Mouse (Mus musculus) CD4-positive helper T cell, adult 2 months (primary cell): ENCODE results near the gene Pik3cd.

Experiments
- DNase-seq: peaks from one replicate; pipeline ENCODE4 v3.0.0-alpha.2; 2012; ENCODE audit warnings: low read depth, missing footprints, low spot score

Gene Pik3cd

DNA sequence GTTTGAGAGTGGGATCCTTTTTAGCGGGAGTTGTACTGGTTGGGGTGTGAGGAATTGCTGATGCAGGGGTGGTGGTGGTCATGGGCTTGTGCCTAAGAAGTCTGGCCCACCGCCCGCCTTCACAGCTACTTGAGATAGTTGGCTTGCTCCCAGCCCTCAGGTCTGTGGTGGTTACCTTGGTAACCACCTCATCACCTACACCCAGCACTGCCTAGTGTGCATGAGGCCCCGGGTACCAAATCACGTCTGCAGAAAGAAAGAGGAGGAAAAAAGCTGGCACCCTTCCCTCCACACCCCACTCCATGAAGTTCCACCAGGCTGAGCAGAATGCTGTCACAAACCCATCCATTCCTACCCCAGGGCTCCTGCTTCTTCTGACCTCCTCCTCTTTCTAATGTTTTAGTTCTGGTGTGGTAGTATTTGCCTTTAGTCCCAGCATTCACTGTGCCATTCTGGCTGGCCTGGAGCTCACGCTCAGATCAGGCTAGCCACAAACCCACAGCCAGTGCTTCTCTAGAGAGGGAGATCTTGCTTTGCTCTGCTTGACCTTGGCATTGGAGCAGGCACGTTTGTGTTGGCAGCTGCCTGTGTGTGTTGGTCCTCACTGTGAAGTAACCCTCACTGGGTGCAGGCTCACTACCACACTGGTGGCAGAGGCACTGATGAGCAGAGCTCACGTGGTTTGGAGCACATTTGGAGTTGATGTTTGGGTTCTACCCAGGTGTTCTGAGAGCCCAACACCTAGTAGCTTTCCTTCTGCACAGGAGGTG, 92.9 kb downstream of the Pik3cd start:
- no peak for DNase-seq

DNA sequence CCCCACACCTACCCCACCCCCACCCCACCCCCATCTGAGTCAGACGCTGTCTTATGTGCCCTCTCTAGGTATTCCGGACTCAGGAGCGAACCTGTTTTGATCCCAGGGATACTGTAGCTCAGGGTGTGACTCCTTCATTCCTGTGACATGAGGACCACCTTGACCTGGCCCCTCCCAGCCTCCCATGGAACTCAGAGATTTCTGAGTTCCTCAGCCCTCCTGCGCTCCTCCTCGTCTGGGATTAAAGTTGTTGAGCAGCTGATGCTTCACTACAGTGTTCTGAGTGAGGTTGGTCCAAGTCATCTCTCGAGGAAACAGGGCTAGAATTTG, 94.1 kb downstream of the Pik3cd start:
- no peak for DNase-seq

DNA sequence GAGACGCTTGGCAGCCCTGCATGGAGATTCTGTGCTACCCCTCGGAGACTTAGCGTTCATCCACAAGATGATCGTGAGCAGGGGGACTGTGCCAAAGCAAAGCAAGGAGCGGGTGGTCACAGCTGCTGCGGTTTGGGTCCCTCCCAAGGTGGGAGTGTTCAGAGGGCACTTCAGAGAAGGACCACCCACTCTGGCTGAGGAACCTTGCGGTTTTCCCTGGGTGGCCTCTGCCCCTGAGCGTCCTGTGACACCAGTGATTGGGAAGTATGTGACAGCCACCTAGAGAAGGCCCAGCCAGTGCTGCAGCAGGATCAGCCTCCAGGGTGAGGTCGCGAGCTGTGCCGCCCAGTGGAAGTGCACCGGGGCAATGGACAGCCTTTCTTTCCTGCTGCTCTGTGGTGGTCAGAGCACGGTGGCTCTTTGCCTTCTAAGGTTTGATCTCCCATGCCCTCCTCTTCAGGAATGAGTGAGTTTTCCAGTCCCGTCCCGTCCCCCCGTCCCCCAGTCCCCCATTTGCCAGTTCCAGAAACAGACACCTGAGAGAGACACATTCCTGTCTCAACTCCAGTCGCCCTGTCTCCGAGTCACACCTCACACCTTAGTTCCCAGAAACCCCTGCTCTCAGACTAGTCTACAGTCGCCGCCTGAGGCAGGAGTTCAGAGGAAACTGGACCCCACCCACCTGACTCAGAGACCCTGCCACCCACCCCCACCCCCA, 94.6 kb downstream of the Pik3cd start:
- no peak for DNase-seq

DNA sequence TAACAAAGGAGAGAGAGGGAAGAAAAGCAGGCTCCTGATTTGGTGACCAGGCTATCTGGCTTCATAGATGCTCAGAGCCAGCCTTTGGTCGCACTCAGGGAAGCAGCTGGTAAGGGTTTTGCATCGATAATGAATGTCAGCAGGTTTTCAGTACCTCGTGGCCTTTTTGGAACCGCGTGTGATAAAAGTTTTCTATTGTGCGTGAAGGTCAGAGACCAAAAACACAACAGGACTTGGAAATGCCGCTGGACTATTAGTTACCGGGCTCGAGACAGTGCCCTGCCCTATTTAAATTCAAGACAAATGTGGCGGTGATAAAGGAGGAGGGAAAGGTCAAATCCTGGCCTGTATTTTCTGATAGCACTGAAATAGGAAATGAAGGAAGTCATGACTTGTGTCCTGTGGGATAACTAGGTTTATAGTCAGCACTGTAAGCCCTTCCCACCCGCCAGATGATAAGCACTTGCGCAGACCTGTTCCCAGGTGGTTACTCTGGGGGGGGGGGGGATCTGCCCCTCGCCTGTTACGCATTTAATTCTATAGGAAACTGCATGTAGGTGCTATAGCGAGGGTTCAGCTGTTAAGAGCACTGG, 95.5 kb downstream of the Pik3cd start:
- no peak for DNase-seq

DNA sequence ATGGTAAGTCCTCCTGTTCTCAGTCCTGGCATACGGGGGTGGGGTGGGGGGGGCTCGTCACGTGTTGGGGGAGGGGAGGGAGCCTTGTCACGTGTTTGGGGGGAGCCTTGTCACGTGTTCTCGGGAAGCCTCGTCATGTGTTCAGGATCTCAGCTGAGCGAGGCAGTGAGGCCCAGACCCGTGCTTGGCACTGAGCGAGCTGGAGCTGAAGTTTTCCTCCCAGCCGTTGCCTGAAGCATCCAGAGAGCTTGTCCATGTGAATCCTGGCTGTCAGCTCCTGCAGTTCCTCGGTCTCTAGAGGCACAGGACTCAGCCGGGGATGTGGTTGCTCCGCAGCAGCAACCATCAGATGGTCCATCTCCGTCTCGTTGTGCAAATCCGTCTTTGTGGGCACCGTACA, 96.3 kb downstream of the Pik3cd start:
- DNase-seq: no peak

DNA sequence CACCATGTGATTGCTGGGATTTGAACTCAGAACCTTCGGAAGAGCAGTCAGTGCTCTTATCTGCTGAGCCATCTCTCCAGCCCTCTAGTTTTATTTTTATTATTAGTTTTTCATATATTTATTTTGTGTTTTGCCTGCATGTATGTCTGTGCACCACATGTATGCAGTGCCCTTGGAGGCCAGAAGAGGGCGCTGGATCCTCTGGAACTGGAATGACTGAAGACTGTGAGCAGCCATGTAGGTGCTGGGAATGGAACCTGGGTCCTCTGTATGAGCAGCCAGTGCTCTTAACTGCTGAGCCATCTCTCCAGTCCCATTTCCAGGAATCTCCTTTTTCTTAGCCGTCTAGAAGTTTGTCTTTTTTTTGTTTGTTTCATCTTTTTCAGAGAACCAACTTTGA, 97.9 kb downstream of the Pik3cd start:
- no peak for DNase-seq

DNA sequence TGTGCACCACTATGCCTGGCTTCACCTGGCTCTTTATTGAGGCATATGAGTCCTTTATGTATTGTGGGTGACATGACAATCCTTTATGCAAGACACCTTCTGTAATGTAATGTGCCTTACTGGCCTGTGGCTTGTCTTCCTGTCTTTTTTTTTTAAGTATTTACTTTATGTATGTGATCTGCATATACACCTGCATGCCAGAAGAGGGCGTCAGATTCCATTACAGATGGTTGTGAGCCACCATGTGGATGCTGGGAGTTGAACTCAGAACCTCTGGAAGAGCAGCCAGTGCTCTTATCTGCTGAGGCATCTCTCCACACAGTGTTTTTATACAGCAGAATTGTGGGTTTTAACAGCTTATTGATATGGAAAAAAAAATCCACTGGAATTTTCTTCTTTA, 98.5 kb downstream of the Pik3cd start:
- no peak for DNase-seq

DNA sequence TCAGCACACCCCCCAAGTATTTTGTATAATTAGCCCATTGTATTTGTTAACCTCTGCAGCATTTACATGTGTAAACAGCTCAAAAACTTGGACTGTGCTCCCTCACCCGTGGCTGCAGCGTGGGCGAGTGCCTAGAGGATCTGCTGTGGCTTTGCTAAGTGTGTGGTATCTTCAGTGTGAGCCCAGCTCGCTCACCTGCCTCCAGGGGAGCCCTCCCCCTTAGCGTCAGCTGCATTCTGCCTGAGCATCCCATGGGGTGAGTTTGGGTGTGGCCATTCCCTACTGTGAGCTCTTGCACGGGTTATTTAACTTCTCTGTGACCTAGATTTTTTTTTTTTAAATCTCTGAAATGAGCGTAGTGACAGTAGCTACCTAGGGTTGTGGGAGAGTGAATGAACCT, 100.1 kb downstream of the Pik3cd start:
- no peak for DNase-seq

DNA sequence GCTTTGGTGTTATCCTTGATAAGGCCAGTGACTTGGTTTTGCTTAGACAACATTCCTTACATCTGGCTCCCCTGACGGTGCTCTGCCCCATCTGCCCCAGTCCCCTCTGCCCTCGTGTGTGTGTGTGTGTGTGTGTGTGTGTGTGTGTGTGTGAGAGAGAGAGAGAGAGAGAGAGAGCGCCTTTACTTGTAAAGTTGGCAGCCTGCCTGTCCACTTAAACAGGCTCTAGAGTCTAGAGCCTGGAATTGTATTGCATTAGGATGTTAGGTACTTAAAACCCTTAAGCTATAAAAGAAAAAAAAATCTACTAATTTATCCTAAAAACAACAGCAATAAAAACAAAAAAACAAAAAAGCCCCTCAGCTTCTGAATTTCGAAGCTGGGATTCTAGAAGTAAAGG, 100.9 kb downstream of the Pik3cd start:
- no peak for DNase-seq

DNA sequence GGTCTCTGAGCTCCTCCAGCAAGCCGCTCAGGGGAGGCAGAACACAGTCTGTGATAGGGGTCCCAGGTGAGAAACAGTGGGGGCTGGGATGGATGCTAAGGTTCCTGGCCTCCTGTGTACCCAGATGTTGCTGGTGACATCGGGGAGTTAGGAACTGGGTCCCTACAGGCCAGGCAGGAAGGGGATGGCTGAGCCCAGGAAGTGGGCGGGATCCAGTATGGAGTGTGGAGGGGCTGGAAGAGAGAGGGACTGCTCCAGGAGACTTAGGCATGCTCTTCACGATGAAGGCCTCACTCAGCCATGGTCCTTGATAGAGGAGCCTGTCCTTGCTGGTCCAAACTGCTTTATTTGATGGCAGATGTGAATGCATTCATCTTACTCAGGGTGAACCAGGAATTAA, 102.2 kb downstream of the Pik3cd start:
- no peak for DNase-seq

DNA sequence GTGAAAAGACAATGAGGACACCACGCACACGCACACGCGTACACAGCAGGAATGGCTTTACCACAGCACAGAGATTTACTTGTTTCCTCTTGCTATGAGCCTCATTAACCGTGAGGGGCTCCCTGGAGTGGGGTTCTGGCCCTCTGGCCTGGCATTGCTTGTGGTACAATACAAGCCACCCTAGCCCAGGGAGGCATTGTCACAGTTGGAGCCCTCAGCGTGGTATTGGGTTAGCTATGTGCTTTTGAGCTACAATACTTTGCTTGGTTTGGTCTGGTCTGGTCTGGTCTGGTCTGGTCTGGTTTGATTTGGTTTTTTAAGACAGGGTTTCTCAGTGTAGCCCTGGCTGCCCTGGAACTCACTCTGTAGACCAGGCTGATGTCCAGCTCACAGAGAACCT, 102.8 kb downstream of the Pik3cd start:
- DNase-seq: no peak
